Mouse (Mus musculus) forelimb bud, embryonic 11.5 days (tissue): ENCODE results near the gene Olfr866.

Experiments used
- DNase-seq: peaks from one replicate; pipeline ENCODE4 v3.0.0-alpha.2; 2012; ENCODE audit warnings: low read depth, low spot score

Olfr866 gene

DNA sequence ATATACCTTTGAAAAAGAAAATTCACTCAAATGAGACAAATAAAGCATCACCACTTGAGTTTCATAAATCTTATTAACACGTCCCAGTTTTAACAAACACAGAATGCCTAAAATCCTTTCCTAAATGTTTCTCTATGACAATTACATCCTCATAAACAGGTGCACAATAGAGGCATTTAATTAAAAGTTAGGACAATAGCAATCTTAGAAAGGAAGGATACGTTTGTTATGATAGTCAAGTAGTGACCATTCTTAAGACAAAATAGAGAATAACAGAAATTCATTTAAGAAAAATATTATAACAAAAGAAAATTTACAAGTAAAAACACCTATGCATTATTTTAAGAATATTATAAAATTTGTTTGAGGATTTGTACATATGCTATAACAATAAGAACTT is at the start of gene Olfr866:
TSS of gene Olfr866 (minus strand) at position 101 of the 400 bp plus-strand sequence.
- DNase-seq = no peak

DNA sequence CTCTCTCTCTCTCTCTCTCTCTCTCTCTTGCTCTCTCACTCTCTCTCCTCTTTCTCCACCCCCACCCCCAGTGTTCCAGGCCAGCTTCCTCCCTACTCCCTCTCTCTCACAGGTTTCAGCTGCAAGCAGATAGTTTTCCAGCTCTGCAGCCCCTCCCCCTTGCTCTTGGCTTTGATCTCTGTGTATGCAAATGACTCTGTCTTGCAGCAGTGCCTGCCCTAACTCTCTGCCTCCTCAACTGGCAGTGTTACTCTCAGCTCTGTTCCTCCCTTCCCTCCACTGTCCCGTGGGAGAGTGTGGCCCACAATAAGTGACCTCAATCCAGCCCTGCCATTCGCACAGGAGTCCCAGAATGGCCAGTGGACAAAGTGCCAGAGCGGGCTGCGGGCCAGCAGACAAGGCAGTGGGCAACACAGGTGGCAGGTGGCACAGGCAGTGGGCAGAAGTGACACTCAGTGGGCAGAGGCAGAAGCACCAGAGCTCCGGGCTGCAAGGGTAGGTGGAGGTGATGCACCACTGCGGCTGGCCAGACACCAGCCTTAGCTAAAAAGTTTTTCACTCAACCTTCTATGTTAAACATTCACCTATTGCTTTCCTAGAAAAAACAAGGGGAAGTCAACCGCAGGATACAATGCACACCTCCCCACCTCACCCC is 45.8 kb upstream of the Olfr866 start:
- DNase-seq = no peak

DNA sequence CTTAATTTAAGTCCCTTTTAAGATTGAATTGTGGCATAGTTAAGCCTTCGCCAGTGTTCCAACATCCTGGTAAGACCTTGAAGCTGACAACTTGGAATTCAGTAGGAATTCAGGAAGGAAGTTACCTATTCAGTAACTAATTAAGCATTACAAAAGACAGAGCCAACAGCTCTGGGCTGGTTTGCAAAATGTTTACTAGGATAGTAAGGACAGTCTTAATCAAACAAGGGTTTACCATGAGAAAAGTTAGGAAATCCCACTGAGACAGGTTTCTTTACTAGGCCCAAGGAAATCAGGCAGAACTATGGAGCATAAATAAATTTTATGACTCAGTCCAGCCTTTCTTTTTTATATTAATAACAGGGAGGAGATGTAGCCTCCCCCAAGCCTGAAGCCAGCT is 43.5 kb upstream of the Olfr866 start:
- no peak for DNase-seq

DNA sequence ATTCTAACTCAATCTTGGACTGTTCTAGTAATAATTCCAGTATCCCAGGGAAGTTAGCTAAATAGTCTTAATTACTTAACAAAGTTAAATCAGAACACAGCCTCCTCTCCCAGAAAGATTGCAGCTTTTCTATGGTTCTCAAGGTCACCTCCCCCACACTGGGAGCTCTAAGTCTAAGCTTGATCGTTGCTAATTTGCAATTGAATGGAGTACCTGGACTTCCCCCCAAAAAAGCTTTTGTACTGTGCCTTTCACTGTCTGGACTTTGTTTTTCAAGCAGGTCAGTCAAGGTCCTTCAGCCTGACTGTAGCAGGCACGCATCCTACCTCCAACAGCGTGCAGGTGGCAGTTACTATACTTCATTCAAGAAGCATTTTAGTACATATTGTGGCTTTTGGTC is 42.4 kb upstream of the Olfr866 start:
- DNase-seq = no peak

DNA sequence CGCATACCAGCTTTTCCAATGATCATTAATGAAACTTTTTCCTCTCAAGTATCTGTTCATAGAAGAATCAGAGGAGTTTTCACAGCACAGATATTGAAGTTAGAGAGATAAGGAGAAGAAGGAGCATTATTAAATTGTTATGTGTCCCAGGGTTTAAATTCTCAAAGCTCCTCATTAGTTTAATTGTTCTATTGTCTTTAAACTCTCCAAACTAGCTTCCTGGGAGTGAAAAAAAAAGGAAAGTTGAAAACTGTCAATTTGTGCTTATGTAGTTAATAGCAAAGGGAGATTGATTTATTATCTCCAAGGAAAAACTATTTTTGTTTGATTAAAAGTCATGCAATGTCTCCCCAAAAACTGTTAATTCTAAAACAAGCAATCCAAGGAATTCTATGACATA is 29.6 kb upstream of the Olfr866 start, which contains the start of gene Olfr867:
TSS of gene Olfr867 (minus strand) at position 101 of the 400 bp plus-strand sequence.
- no peak for DNase-seq

DNA sequence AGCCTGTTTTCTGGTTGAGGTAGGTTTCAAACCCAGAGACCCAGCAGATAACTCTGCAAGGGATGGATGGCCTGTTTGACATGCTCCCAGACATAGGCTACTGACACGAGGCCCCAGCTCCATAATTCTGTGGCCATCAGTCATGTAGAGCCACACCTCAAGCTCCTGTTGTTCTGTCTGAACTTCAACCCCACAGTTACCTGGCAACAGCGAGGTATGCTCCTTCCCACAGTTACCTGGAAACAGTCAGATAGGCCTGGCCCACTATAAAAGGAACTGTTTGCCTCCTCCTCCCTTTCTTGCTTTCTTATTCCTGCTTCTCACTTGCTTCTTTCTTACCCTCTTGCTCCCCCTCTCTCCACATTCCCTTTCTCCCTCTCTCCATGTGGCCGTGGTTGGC is 20.1 kb upstream of the Olfr866 start:
- no peak for DNase-seq
